Mouse (Mus musculus) embryonic facial prominence, embryonic 15.5 days (tissue): ENCODE measurements around the gene Ctnnb1. TPM values are rescaled to one million over a fixed set of nuclear protein-coding genes. Genes with fewer than 3 reads are reported as not detected.

ENCODE experiments used
- ATAC-seq: fragments of 200-750 bp; cut with Nextera tagmentation; 2 replicates; pipeline ENCODE4 v1.8.0; 2017; ENCODE audit warnings: low read depth, moderate TSS enrichment; ENCODE audit not compliant: insufficient number of reproducible peaks, low FRiP score, low TSS enrichment
- H3K27ac ChIP-seq: fragments of 300-500 bp; sonication (generic); replicated peaks from 2 replicates; pipeline ENCODE4 v1.5.1; 2015; ENCODE audit warnings: mild to moderate bottlenecking, inconsistent platforms
- H3K27me3 ChIP-seq: fragments of 300-500 bp; sonication (generic); 2 replicates; pipeline ENCODE4 v1.6.1; 2015; ENCODE audit warnings: inconsistent platforms
- H3K36me3 ChIP-seq: fragments of 300-500 bp; sonication (generic); 2 replicates; pipeline ENCODE4 v1.6.1; 2015; ENCODE audit warnings: mild to moderate bottlenecking, inconsistent platforms
- H3K4me1 ChIP-seq: fragments of 300-500 bp; sonication (generic); 2 replicates; pipeline ENCODE4 v1.6.1; 2015; ENCODE audit warnings: inconsistent platforms
- H3K4me2 ChIP-seq: fragments of 300-500 bp; sonication (generic); replicated peaks from 2 replicates; pipeline ENCODE4 v1.6.1; 2015; ENCODE audit warnings: mild to moderate bottlenecking, inconsistent platforms
- H3K4me3 ChIP-seq: fragments of 300-500 bp; sonication (generic); replicated peaks from 2 replicates; pipeline ENCODE4 v1.5.1; 2015; ENCODE audit warnings: mild to moderate bottlenecking, inconsistent platforms
- H3K9ac ChIP-seq: fragments of 300-500 bp; sonication (generic); 2 replicates; pipeline ENCODE4 v1.6.1; 2015; ENCODE audit warnings: inconsistent platforms
- H3K9me3 ChIP-seq: fragments of 300-500 bp; sonication (generic); replicated peaks from 2 replicates; pipeline ENCODE4 v1.6.1; 2016; ENCODE audit warnings: inconsistent platforms
- WGBS: fragments of 180-500 bp; shearing (Covaris S2); methylation state at CpG from one replicate; pipeline ENCODE4 v1.1.7; 2015; 5-methylcytosine and 5-hydroxymethylcytosine counted together
- polyA plus RNA-seq: library from polyadenylated mRNA; unstranded; fragments of >200 nt; fragmentation: Nextera tagmentation; extraction: Ambion mirVana; gene quantifications from 2 replicates; pipeline ENCODE4 v1.2.1, GENCODE M21; 2015

Ctnnb1 gene
- polyA plus RNA-seq, 1 experiment from 2014 or later: 614 TPM

DNA sequence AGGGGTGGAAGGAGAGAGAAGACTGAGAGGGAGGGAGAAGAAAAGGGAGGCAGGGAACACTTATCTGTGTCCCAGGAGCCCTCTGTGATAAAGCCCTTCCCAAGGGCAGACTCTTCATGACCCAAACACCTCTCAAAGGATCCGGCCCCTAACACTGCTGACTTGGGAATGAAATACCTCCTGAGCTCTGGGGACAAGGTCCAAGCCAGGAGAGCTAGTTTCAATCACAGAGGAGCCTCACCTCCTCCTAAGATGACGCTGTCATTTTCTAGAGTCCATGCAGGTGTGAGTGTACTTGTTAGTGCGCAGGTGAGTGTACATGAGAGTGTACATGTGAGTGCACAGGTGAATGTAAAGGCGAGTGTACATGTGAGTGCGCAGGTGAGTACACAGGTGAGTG is 56.0 kb downstream of the Ctnnb1 start:
- Histone ChIP-seq H3K4me3 (no peak overlapping the region), H3K36me3 (no peaks in the 10 kb centered on the region), H3K27me3 (no peaks in the 10 kb centered on the region), H3K9me3 (no peaks in the 10 kb centered on the region), H3K4me2 (no peak overlapping the region), H3K27ac (no peak overlapping the region), H3K9ac (no peak overlapping the region), H3K4me1 (peaks cover 22% of the 10 kb centered on the region)
- WGBS: 92% methylated on average over 5 of the region's 5 CpGs
- no peak for ATAC-seq

DNA sequence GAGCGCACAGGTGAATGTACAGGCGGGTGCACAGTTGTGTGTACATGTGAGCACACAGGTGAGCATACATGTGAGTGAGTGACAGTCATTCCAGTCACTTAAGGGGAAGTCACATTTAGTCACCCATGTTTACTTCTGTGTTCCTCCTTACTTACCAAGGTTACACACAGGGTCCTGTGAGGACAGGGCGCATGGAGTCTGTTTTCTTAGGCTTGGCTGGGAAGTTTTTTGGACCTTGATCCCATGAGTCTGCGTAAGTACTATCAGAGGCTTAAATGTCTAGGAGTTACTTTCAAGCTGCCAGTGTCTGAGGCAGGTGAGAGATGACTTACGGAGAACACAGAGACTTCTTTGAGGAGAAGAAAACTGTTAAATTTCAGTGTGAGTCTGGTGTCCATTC is 56.5 kb downstream of the Ctnnb1 start:
- H3K4me1 ChIP-seq: peaks cover 26% of the 10 kb centered on the region
- H3K36me3 ChIP-seq: no peaks in the 10 kb centered on the region
- H3K4me3 ChIP-seq: no peak overlapping the region
- no peak overlapping the region for H3K4me2 ChIP-seq
- H3K27me3 ChIP-seq: no peaks in the 10 kb centered on the region
- no peak overlapping the region for H3K9ac ChIP-seq
- no peak for ATAC-seq
- WGBS: 90% methylated on average over 5 of the region's 5 CpGs
- H3K9me3 ChIP-seq: no peaks in the 10 kb centered on the region
- no peak overlapping the region for H3K27ac ChIP-seq

DNA sequence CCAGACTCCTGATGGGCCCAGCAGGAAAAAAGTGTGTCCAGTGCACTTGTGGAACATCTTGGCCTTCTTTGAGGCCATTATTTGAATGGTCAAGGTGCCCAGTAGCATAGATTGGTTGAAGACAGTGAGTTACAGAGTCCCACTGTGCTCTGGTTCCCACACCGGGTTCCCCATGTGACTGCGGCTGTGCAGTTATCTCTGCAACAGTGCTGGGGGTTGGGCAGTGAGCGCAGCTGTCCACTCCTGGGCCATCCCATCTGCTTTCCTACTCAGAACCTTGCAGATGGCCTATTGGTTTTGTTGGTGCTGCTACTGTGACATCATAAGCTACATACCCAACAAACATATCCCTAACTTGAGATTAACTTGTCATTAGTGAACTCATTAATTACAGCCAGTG is 57.2 kb downstream of the Ctnnb1 start:
- Histone ChIP-seq H3K9ac (no peak overlapping the region), H3K9me3 (no peaks in the 10 kb centered on the region), H3K36me3 (no peaks in the 10 kb centered on the region), H3K4me2 (no peak overlapping the region), H3K4me1 (peaks cover 26% of the 10 kb centered on the region), H3K27me3 (no peaks in the 10 kb centered on the region), H3K4me3 (no peak overlapping the region), H3K27ac (no peak overlapping the region)
- WGBS: 91% methylated on average over 3 of the region's 3 CpGs
- ATAC-seq: no peak

DNA sequence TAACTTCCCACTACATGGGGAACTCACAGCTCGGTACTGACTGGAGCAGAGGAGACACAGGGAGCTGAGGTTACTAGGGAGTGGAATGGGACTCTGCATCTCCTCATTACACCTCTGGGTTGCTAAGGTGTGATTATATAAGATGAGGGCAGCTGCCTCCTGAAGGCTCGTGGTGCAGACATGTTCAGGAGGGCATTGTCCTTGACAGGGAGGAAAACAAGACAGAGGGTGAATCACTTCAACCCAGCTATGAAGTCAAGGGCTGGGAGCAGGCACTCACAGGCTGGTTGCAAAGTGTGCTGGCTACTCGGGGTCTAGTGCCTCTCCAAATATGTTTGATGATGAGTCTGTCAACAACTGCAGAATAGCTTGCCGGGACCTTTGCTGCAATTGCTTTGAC is 58.0 kb downstream of the Ctnnb1 start:
- Histone ChIP-seq H3K36me3 (no peaks in the 10 kb centered on the region), H3K9ac (no peak overlapping the region), H3K27me3 (no peaks in the 10 kb centered on the region), H3K9me3 (no peaks in the 10 kb centered on the region), H3K4me1 (peaks cover 21% of the 10 kb centered on the region), H3K4me3 (no peak overlapping the region), H3K4me2 (no peak overlapping the region), H3K27ac (no peak overlapping the region)
- 65% methylated on average over 4 of the region's 4 CpGs for WGBS
- no peak for ATAC-seq

DNA sequence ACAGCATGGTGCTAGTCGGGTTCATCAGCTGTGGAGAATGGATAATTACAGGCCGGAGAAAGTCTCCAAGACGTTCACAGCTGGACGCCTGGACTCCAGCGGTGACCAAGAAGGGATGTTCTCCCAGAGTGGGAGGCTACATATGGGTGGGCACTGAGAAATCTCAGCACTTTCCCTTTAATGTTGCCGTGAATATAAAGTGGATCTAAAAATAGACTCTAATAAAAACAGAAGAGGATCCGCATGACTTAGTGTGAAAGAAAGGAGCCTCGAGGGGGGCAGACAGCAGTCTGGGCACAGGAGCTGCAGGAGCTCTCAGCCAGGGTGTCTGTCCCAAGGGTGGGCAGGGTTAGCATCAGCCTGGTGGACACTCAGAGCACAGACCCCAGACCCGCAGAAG is 59.1 kb downstream of the Ctnnb1 start:
- H3K9me3 ChIP-seq: no peaks in the 10 kb centered on the region
- H3K36me3 ChIP-seq: no peaks in the 10 kb centered on the region
- H3K4me1 ChIP-seq: peaks cover 26% of the 10 kb centered on the region
- H3K9ac ChIP-seq: no peak overlapping the region
- no peak overlapping the region for H3K4me3 ChIP-seq
- no peak for ATAC-seq
- H3K27ac ChIP-seq: no peak overlapping the region
- 37% methylated on average over 9 of the region's 9 CpGs for WGBS
- no peaks in the 10 kb centered on the region for H3K27me3 ChIP-seq
- no peak overlapping the region for H3K4me2 ChIP-seq

DNA sequence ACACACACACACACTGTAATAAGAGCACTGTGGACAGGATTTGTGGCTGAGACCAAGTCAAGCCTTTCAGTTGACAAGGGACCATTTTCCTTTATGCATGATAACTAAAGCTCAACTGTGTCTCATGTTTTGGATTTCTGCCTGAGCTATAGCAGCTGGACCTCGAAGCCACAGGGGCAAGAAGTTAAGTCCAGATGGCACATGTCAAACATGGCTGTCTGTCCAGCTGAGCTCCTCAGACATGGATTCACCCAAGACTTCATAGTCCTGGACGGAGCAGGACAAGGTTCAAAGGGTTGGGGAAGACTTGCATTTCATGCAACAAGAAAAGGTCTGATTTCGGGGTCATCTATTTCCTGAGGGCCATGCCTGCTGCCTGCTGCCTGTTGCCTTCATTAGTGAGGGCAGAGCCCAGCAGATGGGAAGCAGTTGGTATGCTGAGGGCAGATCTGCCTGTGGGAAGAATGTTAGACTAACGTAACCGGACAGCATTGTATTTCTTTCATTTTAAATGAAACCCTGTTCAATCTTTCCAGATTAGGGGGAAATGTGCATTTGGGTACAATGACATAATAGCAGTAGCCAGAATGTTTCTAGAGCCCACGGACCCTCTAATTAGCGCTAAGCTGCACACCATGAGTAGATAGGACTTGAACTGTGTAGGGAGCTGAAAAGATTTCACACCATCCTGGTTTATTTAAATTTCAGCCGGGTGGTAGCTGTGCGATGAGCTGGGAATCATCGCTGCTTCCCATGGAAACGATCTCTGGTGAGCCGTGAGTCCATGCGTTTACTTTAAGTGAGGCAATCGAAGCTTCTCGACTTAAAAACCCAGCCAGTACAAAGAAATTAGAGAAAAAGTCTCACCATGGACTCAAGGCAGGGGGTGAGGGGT is 61.0 kb downstream of the Ctnnb1 start:
- Histone ChIP-seq H3K9me3 (no peaks in the 10 kb centered on the region), H3K4me1 (peaks cover 28% of the 10 kb centered on the region), H3K36me3 (no peaks in the 10 kb centered on the region), H3K27ac (no peak overlapping the region), H3K4me3 (no peak overlapping the region), H3K27me3 (no peaks in the 10 kb centered on the region), H3K4me2 (no peak overlapping the region), H3K9ac (no peak overlapping the region)
- WGBS: 58% methylated on average over 15 of the region's 15 CpGs
- no peak for ATAC-seq

DNA sequence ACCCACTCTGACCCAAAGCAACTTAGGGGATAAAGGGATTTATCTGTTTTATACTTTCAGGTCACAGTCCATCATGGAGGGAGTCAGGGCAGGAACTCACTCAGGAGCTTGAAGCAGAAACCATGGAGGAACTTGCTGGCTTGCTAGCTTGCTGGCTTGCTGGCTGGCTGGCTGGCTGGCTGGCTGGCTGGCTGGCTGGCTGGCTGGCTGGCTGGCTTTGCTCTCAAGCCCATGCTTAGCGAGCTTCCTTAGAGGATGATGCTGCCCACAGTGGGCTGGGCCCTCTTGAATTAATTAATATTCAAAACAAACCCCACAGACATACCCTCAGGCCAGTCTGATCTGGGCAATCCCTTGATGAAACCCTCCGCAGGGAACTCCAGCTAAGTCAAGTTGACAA is 62.8 kb downstream of the Ctnnb1 start:
- H3K36me3 ChIP-seq: no peaks in the 10 kb centered on the region
- 37% methylated on average over 2 of the region's 2 CpGs for WGBS
- H3K4me3 ChIP-seq: no peak overlapping the region
- no peak overlapping the region for H3K4me2 ChIP-seq
- no peaks in the 10 kb centered on the region for H3K9me3 ChIP-seq
- no peak for ATAC-seq
- H3K4me1 ChIP-seq: peaks cover 31% of the 10 kb centered on the region
- no peak overlapping the region for H3K27ac ChIP-seq
- no peak overlapping the region for H3K9ac ChIP-seq
- H3K27me3 ChIP-seq: no peaks in the 10 kb centered on the region

DNA sequence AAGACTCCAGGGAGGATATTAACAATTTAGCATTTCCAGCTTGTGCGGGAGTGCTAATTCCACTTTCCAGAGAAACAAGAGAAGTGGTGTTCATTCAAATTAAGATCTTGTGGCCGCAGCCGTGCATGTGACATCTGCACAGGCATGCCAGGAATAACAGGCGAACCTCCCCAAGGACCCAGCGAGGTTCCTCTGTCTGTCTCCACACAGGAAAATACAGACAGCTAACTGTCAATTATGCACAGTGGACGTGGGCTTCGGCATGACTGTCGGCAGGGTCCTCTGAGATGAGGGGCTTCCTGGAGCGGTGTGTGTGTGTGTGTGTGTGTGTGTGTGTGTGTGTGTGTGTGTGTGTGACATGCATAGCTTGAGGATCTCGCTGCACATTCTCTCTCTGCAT is 64.0 kb downstream of the Ctnnb1 start:
- H3K4me2 ChIP-seq: no peak overlapping the region
- 21% methylated on average over 10 of the region's 10 CpGs for WGBS
- peaks cover 36% of the 10 kb centered on the region for H3K4me1 ChIP-seq
- no peak overlapping the region for H3K9ac ChIP-seq
- no peaks in the 10 kb centered on the region for H3K9me3 ChIP-seq
- no peaks in the 10 kb centered on the region for H3K36me3 ChIP-seq
- no peak for ATAC-seq
- H3K27me3 ChIP-seq: no peaks in the 10 kb centered on the region
- H3K4me3 ChIP-seq: no peak overlapping the region
- H3K27ac ChIP-seq: no peak overlapping the region

DNA sequence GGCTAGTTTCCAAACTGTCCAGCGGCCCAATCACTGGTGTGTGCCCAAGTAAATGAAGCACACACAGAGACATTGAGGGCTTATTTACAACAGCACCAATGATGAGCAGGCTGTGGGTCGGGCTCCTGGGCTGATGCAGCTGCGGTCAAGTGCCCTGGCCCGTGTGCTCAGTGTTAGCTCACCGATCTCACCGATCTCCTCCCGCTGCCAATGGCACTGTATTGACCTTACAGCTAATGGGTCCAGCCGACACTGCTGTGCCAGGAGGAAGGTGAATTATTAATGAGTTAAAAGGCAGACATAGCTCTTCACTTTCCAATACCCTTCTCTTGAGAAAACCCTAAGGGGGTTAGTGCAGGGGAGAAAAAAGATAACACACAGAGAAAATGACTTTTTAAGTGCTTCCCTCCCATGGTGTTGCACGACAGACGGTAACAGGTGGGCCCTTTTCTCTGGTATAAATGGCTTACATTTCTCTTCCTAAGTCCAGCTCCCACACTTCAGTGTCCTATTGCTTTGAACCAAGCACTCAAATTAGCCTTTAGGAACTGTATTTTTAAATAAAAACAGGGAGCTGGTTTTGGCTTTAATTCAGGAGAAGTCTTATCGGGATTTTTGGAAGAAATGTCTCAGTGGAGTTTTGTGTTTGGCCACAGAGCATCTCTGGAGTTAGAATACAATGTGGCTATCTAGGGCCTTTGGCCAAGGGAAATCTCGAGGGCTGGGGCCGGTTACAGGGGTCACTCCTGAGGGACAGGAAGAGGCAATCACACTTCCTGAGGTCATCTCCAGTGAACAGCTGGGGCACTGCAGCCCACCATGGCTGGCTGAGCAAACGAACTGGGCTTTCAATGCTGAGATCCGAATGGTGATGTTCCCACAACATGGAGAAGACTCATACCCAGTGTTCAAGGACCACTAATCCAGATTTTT is 65.5 kb downstream of the Ctnnb1 start:
- H3K27ac ChIP-seq: no peak overlapping the region
- no peak overlapping the region for H3K4me3 ChIP-seq
- WGBS: 67% methylated on average over 15 of the region's 15 CpGs
- no peaks in the 10 kb centered on the region for H3K36me3 ChIP-seq
- no peaks in the 10 kb centered on the region for H3K9me3 ChIP-seq
- H3K27me3 ChIP-seq: no peaks in the 10 kb centered on the region
- H3K4me1 ChIP-seq: peaks cover 42% of the 10 kb centered on the region
- ATAC-seq: no peak
- no peak overlapping the region for H3K4me2 ChIP-seq
- H3K9ac ChIP-seq: no peak overlapping the region

DNA sequence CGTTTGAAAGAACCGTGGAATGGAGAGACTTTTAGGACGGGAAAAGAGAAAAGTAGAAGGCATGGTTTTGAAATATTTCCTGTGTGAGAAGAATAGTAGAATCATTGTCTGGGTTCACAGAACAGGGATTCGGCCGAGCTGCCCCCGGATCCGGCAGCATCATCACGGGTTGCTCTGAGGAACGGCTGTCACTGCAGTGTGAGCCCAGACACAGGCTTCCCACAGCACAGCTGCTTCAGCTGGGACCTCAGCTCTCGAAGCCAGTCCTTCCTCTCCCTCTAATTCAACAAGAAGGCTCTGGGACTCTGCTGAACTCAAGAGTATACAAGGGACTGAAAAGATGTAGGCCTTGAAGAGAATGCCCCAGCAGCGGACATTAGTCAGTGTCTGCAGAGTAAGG is 69.7 kb downstream of the Ctnnb1 start:
- no peaks in the 10 kb centered on the region for H3K27me3 ChIP-seq
- ATAC-seq: no peak
- peak overlapping the region; percentile 70 for H3K27ac ChIP-seq
- no peaks in the 10 kb centered on the region for H3K9me3 ChIP-seq
- H3K4me3 ChIP-seq: no peak overlapping the region
- 45% methylated on average over 11 of the region's 11 CpGs for WGBS
- H3K4me1 ChIP-seq: peaks cover 48% of the 10 kb centered on the region
- no peak overlapping the region for H3K9ac ChIP-seq
- no peak overlapping the region for H3K4me2 ChIP-seq
- H3K36me3 ChIP-seq: no peaks in the 10 kb centered on the region

DNA sequence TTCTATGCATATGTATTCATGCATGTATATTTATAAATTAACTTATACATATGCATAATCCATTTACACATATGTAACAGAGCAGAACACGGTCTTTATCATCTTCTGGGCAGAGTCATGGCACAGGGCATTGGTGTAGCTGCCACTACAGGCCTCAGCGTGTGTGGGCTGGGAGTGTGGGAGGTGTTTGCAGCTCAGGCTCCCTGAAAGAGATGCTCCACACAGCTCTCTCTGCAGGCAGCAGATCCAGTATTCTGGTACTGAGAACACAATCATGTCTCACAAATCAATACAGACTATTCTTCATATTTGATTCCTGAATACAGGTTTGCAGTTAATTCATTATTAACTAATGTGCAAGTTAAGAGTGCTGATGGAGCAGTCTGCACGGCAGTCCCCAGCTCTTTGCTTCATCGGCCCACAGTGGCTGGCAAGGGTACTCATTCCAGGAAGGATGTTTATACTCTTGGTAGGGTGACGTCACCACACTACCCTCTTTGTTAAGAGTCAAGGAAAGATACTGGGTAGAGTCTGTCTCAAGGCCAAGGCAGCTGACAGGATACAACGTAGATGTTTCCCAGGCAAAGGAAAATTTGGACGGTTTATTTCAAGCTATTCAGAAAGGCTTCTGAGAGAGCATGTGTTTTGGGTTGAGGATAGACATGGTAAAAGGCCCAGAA is 71.8 kb downstream of the Ctnnb1 start:
- Histone ChIP-seq H3K9me3 (no peaks in the 10 kb centered on the region), H3K4me1 (peaks cover 44% of the 10 kb centered on the region), H3K27ac (peak overlapping the region; percentile 79), H3K9ac (no peak overlapping the region), H3K4me3 (no peak overlapping the region), H3K36me3 (no peaks in the 10 kb centered on the region), H3K27me3 (no peaks in the 10 kb centered on the region), H3K4me2 (no peak overlapping the region)
- no peak for ATAC-seq
- 43% methylated on average over 7 of the region's 7 CpGs for WGBS
